Mouse (Mus musculus) lung, embryonic 15.5 days (tissue): ENCODE measurements around the gene Clrn3. TPM values are rescaled to one million over a fixed set of nuclear protein-coding genes. Genes with fewer than 3 reads are reported as not detected.
"Not testable (repeated sequence)": the region's sequence is repeated elsewhere in the genome, so short reads cannot be mapped to it uniquely, and the experiment has no call there.

Experiments
- ATAC-seq: fragments of 200-750 bp; cut with Nextera tagmentation; 2 replicates; pipeline ENCODE4 v1.8.0; 2017; ENCODE audit warnings: moderate number of reproducible peaks, borderline replicate concordance; ENCODE audit not compliant: low FRiP score, low TSS enrichment; ENCODE audit errors: extremely low read depth
- H3K27ac ChIP-seq: fragments of 300-500 bp; sonication (generic); 2 replicates; pipeline ENCODE4 v1.5.1; 2015; ENCODE audit warnings: moderate library complexity, mild to moderate bottlenecking, inconsistent platforms
- H3K27me3 ChIP-seq: fragments of 300-500 bp; sonication (generic); 2 replicates; pipeline ENCODE4 v1.6.1; 2015; ENCODE audit warnings: inconsistent platforms
- H3K36me3 ChIP-seq: fragments of 300-500 bp; sonication (generic); 2 replicates; pipeline ENCODE4 v1.6.1; 2015; ENCODE audit warnings: inconsistent platforms
- H3K4me1 ChIP-seq: fragments of 300-500 bp; sonication (generic); 2 replicates; pipeline ENCODE4 v1.6.1; 2015; ENCODE audit warnings: inconsistent platforms
- H3K4me2 ChIP-seq: fragments of 300-500 bp; sonication (generic); 2 replicates; pipeline ENCODE4 v1.6.1; 2015; ENCODE audit warnings: inconsistent platforms, mild to moderate bottlenecking, moderate library complexity
- H3K4me3 ChIP-seq: fragments of 300-500 bp; sonication (generic); 2 replicates; pipeline ENCODE4 v1.5.1; 2015; ENCODE audit warnings: mild to moderate bottlenecking, inconsistent platforms
- H3K9ac ChIP-seq: fragments of 300-500 bp; sonication (generic); 2 replicates; pipeline ENCODE4 v1.6.1; 2015; ENCODE audit warnings: inconsistent platforms
- H3K9me3 ChIP-seq: fragments of 300-500 bp; sonication (generic); 2 replicates; pipeline ENCODE4 v1.6.1; 2016; ENCODE audit warnings: inconsistent platforms
- WGBS: fragments of 180-500 bp; shearing (Covaris S2); methylation state at CpG from one replicate; pipeline ENCODE4 v1.1.7; 2015; 5-methylcytosine and 5-hydroxymethylcytosine counted together
- polyA plus RNA-seq: library from polyadenylated mRNA; unstranded; fragments of >200 nt; fragmentation: Nextera tagmentation; extraction: Ambion mirVana; gene quantifications from 2 replicates; pipeline ENCODE4 v1.2.1, GENCODE M21; 2015

The Clrn3 gene
- polyA plus RNA-seq, 1 experiment from 2014 or later, result 0.04 TPM

GRCm38 (mm10) chr7:135506506-135506905 lies 21.9 kb downstream of the Clrn3 start:
- WGBS, result 82% methylated on average over 5 of the region's 5 CpGs
- not testable (repeated sequence) for H3K9ac ChIP-seq, H3K27ac ChIP-seq, H3K4me2 ChIP-seq, H3K36me3 ChIP-seq, H3K4me1 ChIP-seq, H3K4me3 ChIP-seq, ATAC-seq, H3K27me3 ChIP-seq, H3K9me3 ChIP-seq

DNA sequence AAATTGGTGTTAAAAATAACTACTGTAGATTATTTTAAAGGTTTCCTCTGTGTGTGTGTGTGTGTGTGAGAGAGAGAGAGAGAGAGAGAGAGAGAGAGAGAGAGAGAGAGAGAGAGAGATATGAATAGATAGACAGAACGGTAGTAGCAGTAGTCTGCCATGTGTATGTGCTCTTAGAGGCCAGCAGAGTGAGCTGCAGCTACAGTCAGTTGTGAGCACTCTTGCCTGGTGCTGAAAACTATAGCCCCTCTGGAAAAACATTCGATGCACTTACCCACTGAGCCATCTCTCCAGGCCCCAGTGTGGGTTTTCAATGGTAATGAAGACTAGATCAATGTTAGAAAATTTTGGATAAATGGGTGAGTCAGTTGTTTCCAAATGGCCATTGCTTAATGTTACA lies 29.1 kb downstream of the Clrn3 start:
- no peak overlapping the region for H3K4me2 ChIP-seq
- H3K27me3 ChIP-seq, result no peaks in the 10 kb centered on the region
- no peaks in the 10 kb centered on the region for H3K9me3 ChIP-seq
- ATAC-seq, result no peak
- H3K9ac ChIP-seq, result no peak overlapping the region
- WGBS, result 50% methylated on average over 2 of the region's 2 CpGs
- H3K4me3 ChIP-seq, result no peak overlapping the region
- H3K4me1 ChIP-seq, result no peaks in the 10 kb centered on the region
- H3K36me3 ChIP-seq, result no peaks in the 10 kb centered on the region
- no peak overlapping the region for H3K27ac ChIP-seq

DNA sequence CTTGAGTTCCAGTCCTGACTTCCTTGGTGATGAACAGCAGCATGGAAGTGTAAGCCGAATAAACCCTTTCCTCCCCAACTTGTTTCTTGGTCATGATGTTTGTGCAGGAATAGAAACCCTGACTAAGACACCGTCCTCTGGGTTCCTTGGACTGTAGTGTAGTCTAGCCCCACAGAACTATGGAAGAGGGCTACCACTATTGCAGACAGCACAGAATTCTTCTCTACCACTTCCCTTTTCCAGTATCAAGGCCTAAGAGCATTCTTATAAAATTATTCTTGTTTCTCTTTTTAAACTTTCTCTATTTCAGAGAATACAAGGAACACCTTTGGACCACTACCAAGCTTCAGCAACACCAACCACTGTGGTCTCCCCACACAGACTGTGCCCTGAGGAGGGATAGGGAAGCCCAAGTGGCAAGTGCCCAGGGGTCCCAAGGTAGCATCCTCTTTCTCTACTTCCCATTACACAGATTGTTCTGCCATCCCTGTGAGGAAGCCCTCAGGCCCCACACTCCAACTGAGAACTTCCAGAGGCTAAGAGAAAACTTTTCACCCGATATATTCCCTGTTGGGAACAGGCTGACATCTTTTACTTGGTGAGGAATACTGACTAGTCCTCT lies 29.8 kb downstream of the Clrn3 start:
- no peak for ATAC-seq
- H3K4me1 ChIP-seq, result no peaks in the 10 kb centered on the region

DNA sequence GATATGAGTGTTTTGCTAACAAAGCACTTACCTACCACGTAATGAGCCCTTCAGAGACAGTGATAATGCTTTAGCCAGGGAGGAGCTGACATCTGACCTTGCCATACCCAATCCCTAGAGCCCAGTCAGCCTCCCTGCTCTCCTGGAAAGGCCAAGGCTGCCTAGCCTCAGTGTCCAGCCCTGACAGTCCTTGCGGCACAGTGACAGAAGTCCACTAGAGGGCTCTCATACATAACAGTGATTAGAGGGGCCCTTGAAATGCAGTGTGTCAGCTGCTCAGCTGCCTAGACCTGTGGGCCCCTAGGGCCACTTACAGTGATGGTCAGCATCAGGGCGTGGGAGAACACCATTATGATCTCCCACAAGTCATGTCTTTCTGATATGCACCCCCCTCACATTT lies 33.2 kb downstream of the Clrn3 start:
- H3K27ac ChIP-seq, result no peak overlapping the region
- WGBS, result 29% methylated on average over 3 of the region's 3 CpGs
- no peak overlapping the region for H3K9ac ChIP-seq

More for the DNA sequence above, 29.8 kb downstream of the Clrn3 start:
- no peak overlapping the region for H3K27ac ChIP-seq
- H3K9ac ChIP-seq, result no peak overlapping the region
- H3K36me3 ChIP-seq, result no peaks in the 10 kb centered on the region
- 79% methylated on average over 3 of the region's 3 CpGs for WGBS
- no peaks in the 10 kb centered on the region for H3K9me3 ChIP-seq
- H3K4me2 ChIP-seq, result no peak overlapping the region
- no peak overlapping the region for H3K4me3 ChIP-seq
- no peaks in the 10 kb centered on the region for H3K27me3 ChIP-seq

DNA sequence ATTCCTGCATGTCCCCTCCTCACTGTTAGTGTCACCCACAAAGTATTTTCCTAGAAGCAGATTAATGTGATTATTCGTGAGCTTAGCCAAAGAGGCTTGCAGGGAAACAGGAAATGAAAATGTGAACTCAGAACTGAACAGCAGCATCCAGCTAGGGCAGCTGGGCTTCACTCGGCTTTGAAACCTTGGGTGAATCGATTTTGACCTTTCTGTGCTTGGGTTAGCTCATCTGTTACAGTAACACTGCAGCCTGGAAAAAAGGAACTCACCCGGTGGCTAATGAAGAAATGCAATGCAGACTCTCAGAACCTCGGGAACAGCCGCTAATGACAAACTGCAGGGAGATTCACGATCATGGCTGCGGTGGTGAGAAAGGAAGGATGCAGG lies 38.0 kb downstream of the Clrn3 start:
- ATAC-seq, result no peak
- no peaks in the 10 kb centered on the region for H3K27me3 ChIP-seq
- H3K4me1 ChIP-seq, result peaks cover 5% of the 10 kb centered on the region; the same call in 1 of the 2 replicates
- no peaks in the 10 kb centered on the region for H3K9me3 ChIP-seq
- no peaks in the 10 kb centered on the region for H3K36me3 ChIP-seq
- no peak overlapping the region for H3K4me2 ChIP-seq
- H3K4me3 ChIP-seq, result no peak overlapping the region
- no peak overlapping the region for H3K27ac ChIP-seq
- no peak overlapping the region for H3K9ac ChIP-seq
- 42% methylated on average over 8 of the region's 8 CpGs for WGBS

More for the DNA sequence above, 33.2 kb downstream of the Clrn3 start:
- no peaks in the 10 kb centered on the region for H3K27me3 ChIP-seq
- H3K9me3 ChIP-seq, result no peaks in the 10 kb centered on the region
- no peak overlapping the region for H3K4me2 ChIP-seq
- H3K4me3 ChIP-seq, result no peak overlapping the region
- no peak for ATAC-seq
- no peaks in the 10 kb centered on the region for H3K36me3 ChIP-seq
- H3K4me1 ChIP-seq, result no peaks in the 10 kb centered on the region

DNA sequence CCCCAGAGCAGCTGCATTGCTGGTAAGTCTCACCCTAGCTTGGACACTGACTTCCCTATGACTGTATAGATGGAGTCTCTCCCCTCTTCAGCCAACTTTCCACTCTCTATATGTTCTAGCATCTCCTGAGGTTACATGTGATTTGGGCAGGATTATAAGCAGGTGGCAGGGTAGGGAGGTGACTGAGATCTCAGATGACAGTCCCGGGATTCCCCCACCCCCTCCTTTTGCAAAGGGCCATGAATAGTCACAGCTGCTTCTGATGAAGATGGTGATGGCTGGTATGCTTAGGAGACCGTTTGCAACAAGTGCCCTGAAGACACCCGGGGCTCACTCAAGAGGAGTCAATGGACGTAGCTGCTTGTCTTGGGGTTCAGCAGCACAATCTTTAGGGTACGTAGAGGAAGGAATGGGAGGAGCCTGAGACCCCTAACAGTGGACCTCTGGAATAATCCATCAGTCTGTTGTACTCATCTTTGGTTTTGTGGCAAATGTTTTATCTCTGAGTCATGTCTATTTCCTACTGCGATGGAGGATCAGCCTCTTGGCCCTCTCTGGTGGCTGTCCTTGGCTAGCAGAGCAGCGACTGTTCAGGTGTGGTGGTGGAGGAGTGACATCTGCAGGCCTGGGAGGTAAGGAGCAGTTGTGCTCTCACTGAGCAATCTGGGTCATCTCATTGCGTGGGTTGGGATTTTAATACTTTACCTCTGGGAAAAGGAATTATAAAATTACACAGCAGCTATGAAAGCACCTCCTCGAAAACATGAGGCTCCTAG lies 38.5 kb downstream of the Clrn3 start:
- no peaks in the 10 kb centered on the region for H3K36me3 ChIP-seq
- H3K27ac ChIP-seq, result no peak overlapping the region
- H3K4me1 ChIP-seq, result peaks cover 7% of the 10 kb centered on the region; the same call in 1 of the 2 replicates
- H3K4me3 ChIP-seq, result no peak overlapping the region
- H3K9me3 ChIP-seq, result no peaks in the 10 kb centered on the region
- WGBS, result 69% methylated on average over 9 of the region's 9 CpGs
- ATAC-seq, result no peak
- no peak overlapping the region for H3K4me2 ChIP-seq
- H3K9ac ChIP-seq, result no peak overlapping the region
- no peaks in the 10 kb centered on the region for H3K27me3 ChIP-seq

DNA sequence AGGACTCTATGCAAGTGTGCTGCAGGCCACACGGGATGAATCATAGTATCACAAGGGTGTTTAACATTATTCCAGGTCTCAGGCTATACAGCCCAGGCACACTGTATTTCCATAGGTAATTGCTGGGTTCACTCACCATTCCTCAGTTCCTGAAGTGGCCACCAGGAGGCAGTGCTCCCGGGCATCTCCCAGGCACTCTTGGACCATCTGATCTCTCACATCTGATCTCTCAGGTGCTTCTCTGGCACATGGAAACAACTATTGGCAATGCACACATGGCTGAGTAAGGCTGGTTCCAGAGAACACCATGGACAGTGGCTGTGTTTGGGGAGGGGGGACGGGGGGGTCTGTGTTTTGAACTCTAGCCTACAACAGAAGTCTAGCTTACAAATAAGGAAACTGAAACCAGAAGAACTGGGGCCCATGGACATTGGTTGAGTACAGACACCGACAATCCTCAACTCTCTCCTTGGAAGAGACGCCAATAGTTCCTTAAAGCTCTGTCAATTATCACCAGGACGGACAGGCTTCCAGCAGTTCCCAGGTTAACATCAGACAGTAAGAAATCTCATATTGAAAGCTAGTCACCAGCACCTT lies 40.1 kb downstream of the Clrn3 start:
- 66% methylated on average over 6 of the region's 6 CpGs for WGBS

GRCm38 (mm10) chr7:135487423-135487822 lies 41.0 kb downstream of the Clrn3 start:
- Histone ChIP-seq H3K36me3 (no peaks in the 10 kb centered on the region), H3K4me1 (peaks cover 7% of the 10 kb centered on the region; the same call in 1 of the 2 replicates), H3K9me3 (no peaks in the 10 kb centered on the region), H3K4me3 (no peak overlapping the region), H3K4me2 (no peak overlapping the region), H3K27ac (no peak overlapping the region), H3K27me3 (no peaks in the 10 kb centered on the region), H3K9ac (no peak overlapping the region)
- ATAC-seq, result no peak
- WGBS, result 26% methylated on average over 4 of the region's 4 CpGs

More for the DNA sequence above, 40.1 kb downstream of the Clrn3 start:
- H3K9me3 ChIP-seq, result no peaks in the 10 kb centered on the region
- no peak for ATAC-seq
- no peak overlapping the region for H3K4me3 ChIP-seq
- peaks cover 7% of the 10 kb centered on the region; the same call in 1 of the 2 replicates for H3K4me1 ChIP-seq
- H3K36me3 ChIP-seq, result no peaks in the 10 kb centered on the region
- no peak overlapping the region for H3K4me2 ChIP-seq
- H3K27me3 ChIP-seq, result no peaks in the 10 kb centered on the region
- no peak overlapping the region for H3K9ac ChIP-seq
- H3K27ac ChIP-seq, result no peak overlapping the region

- no peak overlapping the region for H3K9ac ChIP-seq
- H3K4me3 ChIP-seq, result no peak overlapping the region
- 61% methylated on average over 10 of the region's 10 CpGs for WGBS
- no peak overlapping the region for H3K4me2 ChIP-seq
- H3K4me1 ChIP-seq, result peaks cover 7% of the 10 kb centered on the region; the same call in 1 of the 2 replicates
- H3K27ac ChIP-seq, result no peak overlapping the region
- no peak for ATAC-seq
- H3K27me3 ChIP-seq, result no peaks in the 10 kb centered on the region
- no peaks in the 10 kb centered on the region for H3K36me3 ChIP-seq
- no peaks in the 10 kb centered on the region for H3K9me3 ChIP-seq
Observed at GRCm38 (mm10) chr7:135486645-135487382, 41.6 kb downstream of the Clrn3 start.

GRCm38 (mm10) chr7:135485796-135486410 lies 42.6 kb downstream of the Clrn3 start:
- no peak overlapping the region for H3K27ac ChIP-seq
- no peaks in the 10 kb centered on the region for H3K9me3 ChIP-seq
- peaks cover 7% of the 10 kb centered on the region; the same call in 1 of the 2 replicates for H3K4me1 ChIP-seq
- no peak overlapping the region for H3K4me2 ChIP-seq
- H3K36me3 ChIP-seq, result no peaks in the 10 kb centered on the region
- H3K27me3 ChIP-seq, result no peaks in the 10 kb centered on the region
- ATAC-seq, result peak; percentile 74; the same call in 1 of the 2 replicates
- no peak overlapping the region for H3K4me3 ChIP-seq
- WGBS, result 34% methylated on average over 12 of the region's 12 CpGs
- H3K9ac ChIP-seq, result no peak overlapping the region

DNA sequence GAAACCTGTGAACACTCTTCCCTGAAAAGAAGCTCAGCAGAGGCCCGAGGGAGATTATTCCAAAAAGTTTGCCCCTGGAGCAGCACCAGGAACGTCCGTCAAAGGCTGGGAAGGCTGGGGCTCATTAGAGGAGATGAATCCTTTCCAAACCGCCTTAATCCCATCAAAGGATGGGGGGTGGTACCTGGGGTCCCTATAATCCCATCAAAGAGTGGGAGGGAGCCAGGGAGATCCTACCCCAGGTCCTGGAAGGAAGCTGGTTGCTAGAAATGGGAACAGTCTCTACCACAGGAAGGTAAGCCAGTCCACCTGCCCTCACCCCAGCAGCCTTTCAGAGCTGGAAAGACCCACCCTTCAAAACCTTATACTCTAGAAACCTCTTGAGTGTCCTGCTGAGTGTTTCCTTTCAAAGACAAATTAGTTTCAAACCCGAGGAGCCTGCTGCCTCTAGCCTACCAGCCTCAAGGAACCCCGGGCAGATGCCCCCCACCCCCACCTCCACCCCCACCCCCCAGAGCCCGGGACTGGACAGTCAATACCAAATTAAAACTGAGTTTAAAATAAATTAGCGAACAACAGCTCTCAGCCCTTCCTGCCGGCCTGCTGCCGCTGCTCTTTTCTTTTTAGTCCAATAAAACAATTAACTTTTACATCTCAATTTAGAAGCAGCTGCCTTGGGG lies 43.2 kb downstream of the Clrn3 start:
- no peak overlapping the region for H3K9ac ChIP-seq
- no peaks in the 10 kb centered on the region for H3K36me3 ChIP-seq
- 18% methylated on average over 10 of the region's 10 CpGs for WGBS
- H3K9me3 ChIP-seq, result no peaks in the 10 kb centered on the region
- no peak overlapping the region for H3K4me2 ChIP-seq
- no peak for ATAC-seq
- H3K4me3 ChIP-seq, result no peak overlapping the region
- no peaks in the 10 kb centered on the region for H3K27me3 ChIP-seq
- peaks cover 7% of the 10 kb centered on the region; the same call in 1 of the 2 replicates for H3K4me1 ChIP-seq
- H3K27ac ChIP-seq, result no peak overlapping the region
